Mouse (Mus musculus) neural tube, embryonic 11.5 days (tissue): Measurements from ENCODE around the gene Akap8. TPM values are rescaled to one million over a fixed set of nuclear protein-coding genes. Genes with fewer than 3 reads are reported as not detected.

Experiments
- ATAC-seq: fragments of 200-750 bp; cut with Nextera tagmentation; 2 replicates; pipeline ENCODE4 v1.8.0; 2017; ENCODE audit warnings: moderate number of reproducible peaks, mild to moderate bottlenecking, moderate TSS enrichment, moderate library complexity; ENCODE audit not compliant: insufficient read depth, low FRiP score, low TSS enrichment
- DNase-seq: peaks from one replicate; pipeline ENCODE4 v3.0.0-alpha.2; 2015; ENCODE audit warnings: low spot score
- H3K27ac ChIP-seq: fragments of 300-500 bp; sonication (generic); 2 replicates; pipeline ENCODE4 v1.5.1; 2014; ENCODE audit warnings: low read depth, mild to moderate bottlenecking, low read length
- H3K27me3 ChIP-seq: fragments of 300-500 bp; sonication (generic); 2 replicates; pipeline ENCODE4 v1.6.1; 2014; ENCODE audit warnings: mild to moderate bottlenecking, low read length, mixed read lengths; ENCODE audit not compliant: control insufficient read depth, insufficient read depth
- H3K36me3 ChIP-seq: fragments of 300-500 bp; sonication (generic); 2 replicates; pipeline ENCODE4 v1.6.1; 2014; ENCODE audit warnings: mild to moderate bottlenecking, low read length, moderate library complexity, mixed read lengths; ENCODE audit not compliant: control insufficient read depth, insufficient read depth
- H3K4me1 ChIP-seq: fragments of 300-500 bp; sonication (generic); 2 replicates; pipeline ENCODE4 v1.6.1; 2014; ENCODE audit warnings: low read length, mixed read lengths; ENCODE audit not compliant: control insufficient read depth, insufficient read depth
- H3K4me2 ChIP-seq: fragments of 300-500 bp; sonication (generic); 2 replicates; pipeline ENCODE4 v1.6.1; 2014; ENCODE audit warnings: low read depth, mild to moderate bottlenecking, moderate library complexity
- H3K4me3 ChIP-seq: fragments of 300-500 bp; sonication (generic); 2 replicates; pipeline ENCODE4 v1.5.1; 2014; ENCODE audit warnings: low read depth, low read length
- H3K9ac ChIP-seq: fragments of 300-500 bp; sonication (generic); 2 replicates; pipeline ENCODE4 v1.6.1; 2014; ENCODE audit warnings: mild to moderate bottlenecking, low read length
- H3K9me3 ChIP-seq: fragments of 300-500 bp; sonication (generic); 2 replicates; pipeline ENCODE4 v1.6.1; 2016; ENCODE audit warnings: low read length; ENCODE audit not compliant: control insufficient read depth
- WGBS: fragments of 180-500 bp; shearing (Covaris S2); extraction: QIAGEN DNeasy Blood & Tissue Kit; methylation state at CpG from one replicate; pipeline ENCODE4 v1.1.7; 2014; 5-methylcytosine and 5-hydroxymethylcytosine counted together
- polyA plus RNA-seq: library from polyadenylated mRNA; unstranded; fragments of >200 nt; fragmentation: Nextera tagmentation; extraction: Ambion mirVana; gene quantifications from 2 replicates; pipeline ENCODE4 v1.2.1, GENCODE M21; 2014

Akap8 gene
- polyA plus RNA-seq, 1 experiment from 2014 or later, result 51.8 TPM

- DNase-seq, result no peak
- no peak overlapping the region for H3K4me2 ChIP-seq
- peaks cover 37% of the 10 kb centered on the region for H3K36me3 ChIP-seq
- no peak overlapping the region for H3K9ac ChIP-seq
- WGBS, result 86% methylated on average over 14 of the region's 18 CpGs
- no peaks in the 10 kb centered on the region for H3K9me3 ChIP-seq
- no peak for ATAC-seq
- no peaks in the 10 kb centered on the region for H3K27me3 ChIP-seq
- H3K4me1 ChIP-seq, result peaks cover 9% of the 10 kb centered on the region
- H3K4me3 ChIP-seq, result no peak overlapping the region
- H3K27ac ChIP-seq, result no peak overlapping the region
These were observed 38.9 kb upstream of the Akap8 start for GRCm38 (mm10) chr17:32359928-32360327.

GRCm38 (mm10) chr17:32358943-32359340 lies 37.9 kb upstream of the Akap8 start:
- H3K27me3 ChIP-seq, result no peaks in the 10 kb centered on the region
- H3K4me2 ChIP-seq, result no peak overlapping the region
- DNase-seq, result peak; percentile 6
- no peak for ATAC-seq
- no peaks in the 10 kb centered on the region for H3K9me3 ChIP-seq
- H3K36me3 ChIP-seq, result peaks cover 43% of the 10 kb centered on the region
- 96% methylated on average over 6 of the region's 6 CpGs for WGBS
- peaks cover 9% of the 10 kb centered on the region for H3K4me1 ChIP-seq
- H3K9ac ChIP-seq, result no peak overlapping the region
- H3K27ac ChIP-seq, result no peak overlapping the region
- no peak overlapping the region for H3K4me3 ChIP-seq

- DNase-seq (no peak), ATAC-seq (no peak)
- H3K36me3 ChIP-seq, result peaks cover 43% of the 10 kb centered on the region
- peaks cover 9% of the 10 kb centered on the region for H3K4me1 ChIP-seq
- H3K27ac ChIP-seq, result no peak overlapping the region
- H3K4me3 ChIP-seq, result no peak overlapping the region
- H3K9ac ChIP-seq, result no peak overlapping the region
- no peak overlapping the region for H3K4me2 ChIP-seq
- 96% methylated on average over 7 of the region's 7 CpGs for WGBS
- no peaks in the 10 kb centered on the region for H3K27me3 ChIP-seq
- no peaks in the 10 kb centered on the region for H3K9me3 ChIP-seq
These were observed 37.3 kb upstream of the Akap8 start for GRCm38 (mm10) chr17:32358192-32358942.

- no peak overlapping the region for H3K9ac ChIP-seq
- H3K4me1 ChIP-seq, result no peaks in the 10 kb centered on the region
- H3K27ac ChIP-seq, result no peak overlapping the region
- H3K36me3 ChIP-seq, result peaks cover 43% of the 10 kb centered on the region
- no peak overlapping the region for H3K4me3 ChIP-seq
- WGBS, result 86% methylated on average over 24 of the region's 24 CpGs
- DNase-seq, result peak; percentile 9
- no peaks in the 10 kb centered on the region for H3K27me3 ChIP-seq
- no peaks in the 10 kb centered on the region for H3K9me3 ChIP-seq
- ATAC-seq, result no peak
- H3K4me2 ChIP-seq, result no peak overlapping the region
These were observed 36.0 kb upstream of the Akap8 start for GRCm38 (mm10) chr17:32356766-32357760.

- no peak for DNase-seq
- no peak overlapping the region for H3K4me3 ChIP-seq
- no peaks in the 10 kb centered on the region for H3K27me3 ChIP-seq
- no peak for ATAC-seq
- no peak overlapping the region for H3K4me2 ChIP-seq
- H3K9me3 ChIP-seq, result no peaks in the 10 kb centered on the region
- no peaks in the 10 kb centered on the region for H3K4me1 ChIP-seq
- no peak overlapping the region for H3K27ac ChIP-seq
- 92% methylated on average over 9 of the region's 9 CpGs for WGBS
- peaks cover 40% of the 10 kb centered on the region for H3K36me3 ChIP-seq
- no peak overlapping the region for H3K9ac ChIP-seq
These were observed 35.2 kb upstream of the Akap8 start for GRCm38 (mm10) chr17:32356281-32356680.

GRCm38 (mm10) chr17:32355031-32355430 lies 34.0 kb upstream of the Akap8 start:
- no peak overlapping the region for H3K27ac ChIP-seq
- no peaks in the 10 kb centered on the region for H3K4me1 ChIP-seq
- 93% methylated on average over 6 of the region's 6 CpGs for WGBS
- no peaks in the 10 kb centered on the region for H3K9me3 ChIP-seq
- DNase-seq (no peak), ATAC-seq (no peak)
- no peak overlapping the region for H3K4me3 ChIP-seq
- no peaks in the 10 kb centered on the region for H3K27me3 ChIP-seq
- no peak overlapping the region for H3K9ac ChIP-seq
- H3K36me3 ChIP-seq, result peaks cover 38% of the 10 kb centered on the region
- no peak overlapping the region for H3K4me2 ChIP-seq

- Histone ChIP-seq H3K27ac (no peak overlapping the region), H3K4me1 (peaks cover 3% of the 10 kb centered on the region), H3K27me3 (no peaks in the 10 kb centered on the region), H3K36me3 (peaks cover 37% of the 10 kb centered on the region), H3K4me2 (no peak overlapping the region), H3K9me3 (no peaks in the 10 kb centered on the region), H3K4me3 (no peak overlapping the region), H3K9ac (no peak overlapping the region)
- ATAC-seq (no peak), DNase-seq (no peak)
- WGBS, result 77% methylated on average over 5 of the region's 5 CpGs
These were observed 33.2 kb upstream of the Akap8 start for GRCm38 (mm10) chr17:32354211-32354610.

GRCm38 (mm10) chr17:32353696-32354095 lies 32.7 kb upstream of the Akap8 start:
- no peaks in the 10 kb centered on the region for H3K27me3 ChIP-seq
- H3K4me3 ChIP-seq, result no peak overlapping the region
- peaks cover 4% of the 10 kb centered on the region for H3K4me1 ChIP-seq
- peaks cover 33% of the 10 kb centered on the region for H3K36me3 ChIP-seq
- WGBS, result 86% methylated on average over 4 of the region's 4 CpGs
- no peak overlapping the region for H3K9ac ChIP-seq
- peak; percentile 6 for DNase-seq
- H3K9me3 ChIP-seq, result no peaks in the 10 kb centered on the region
- H3K27ac ChIP-seq, result no peak overlapping the region
- H3K4me2 ChIP-seq, result no peak overlapping the region
- ATAC-seq, result no peak
